Mouse (Mus musculus): ENCODE results near the gene 1700102P08Rik.
A peak's percentile ranks its signal among the peaks of the same experiment; 100 is the strongest.

1700102P08Rik gene

GRCm38 (mm10) chr9:108392676-108393075, at the start of gene 1700102P08Rik:
Gene 1700102P08Rik, plus strand, starts transcription at chr9:108392805.
- DNase-seq, result peak; percentile 80 to 85

- no peak for DNase-seq
Observed at GRCm38 (mm10) chr9:108343331-108343730, 49.3 kb upstream of the 1700102P08Rik start.

GRCm38 (mm10) chr9:108343835-108344234, 48.8 kb upstream of the 1700102P08Rik start:
- DNase-seq, result no peak

GRCm38 (mm10) chr9:108344471-108344870, 48.1 kb upstream of the 1700102P08Rik start:
- no peak for DNase-seq

GRCm38 (mm10) chr9:108347024-108347423, 45.6 kb upstream of the 1700102P08Rik start:
- DNase-seq, result no peak

DNA sequence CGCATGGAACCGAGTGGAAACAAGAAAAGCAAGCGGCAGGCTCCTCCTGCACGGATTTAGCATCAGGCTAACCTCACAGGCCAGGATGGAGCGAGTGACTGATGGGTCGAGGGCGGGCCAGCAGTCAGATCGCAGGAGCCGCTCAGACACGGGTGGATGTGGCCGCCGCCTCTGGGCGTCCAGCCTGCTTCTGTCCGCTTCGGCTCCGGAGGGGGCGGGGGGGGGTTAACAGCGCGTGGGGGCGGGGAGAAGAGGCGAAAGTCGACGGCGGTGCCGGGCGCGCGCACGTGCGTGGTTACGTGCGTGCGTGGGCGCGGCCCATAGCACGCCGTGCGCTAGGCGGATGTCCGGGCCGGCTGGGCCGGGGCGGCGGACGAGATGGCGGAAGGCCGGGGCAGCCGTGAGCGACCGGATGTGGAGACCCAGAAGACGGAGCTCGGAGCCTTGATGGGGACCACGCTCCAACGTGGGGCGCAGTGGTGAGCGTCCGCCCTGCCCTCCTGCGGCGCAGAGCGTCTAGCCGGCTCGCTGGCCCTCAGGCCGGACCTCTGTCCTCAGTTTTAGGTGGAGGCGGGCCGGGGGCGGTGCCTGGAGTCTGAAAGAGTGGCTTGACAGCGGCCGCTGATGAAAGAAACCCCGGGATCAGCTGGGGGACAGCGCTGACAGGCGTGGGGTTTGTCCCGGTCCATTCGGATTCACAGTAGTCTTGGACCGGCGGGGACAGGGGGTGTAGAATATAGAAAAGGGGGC, 44.9 kb upstream of the 1700102P08Rik start, which contains the start of gene Usp4:
Usp4 (plus strand) TSS at position 314 of the 750 bp plus-strand sequence.
- peak; percentile 84 to 87 for DNase-seq

- DNase-seq, result no peak
Observed at GRCm38 (mm10) chr9:108348290-108348680, 44.3 kb upstream of the 1700102P08Rik start.

GRCm38 (mm10) chr9:108349727-108350126, 42.9 kb upstream of the 1700102P08Rik start:
- no peak for DNase-seq

GRCm38 (mm10) chr9:108378234-108378633, 14.4 kb upstream of the 1700102P08Rik start:
- DNase-seq, result no peak

- DNase-seq, result no peak
Observed at GRCm38 (mm10) chr9:108378736-108379135, 13.9 kb upstream of the 1700102P08Rik start.

DNA sequence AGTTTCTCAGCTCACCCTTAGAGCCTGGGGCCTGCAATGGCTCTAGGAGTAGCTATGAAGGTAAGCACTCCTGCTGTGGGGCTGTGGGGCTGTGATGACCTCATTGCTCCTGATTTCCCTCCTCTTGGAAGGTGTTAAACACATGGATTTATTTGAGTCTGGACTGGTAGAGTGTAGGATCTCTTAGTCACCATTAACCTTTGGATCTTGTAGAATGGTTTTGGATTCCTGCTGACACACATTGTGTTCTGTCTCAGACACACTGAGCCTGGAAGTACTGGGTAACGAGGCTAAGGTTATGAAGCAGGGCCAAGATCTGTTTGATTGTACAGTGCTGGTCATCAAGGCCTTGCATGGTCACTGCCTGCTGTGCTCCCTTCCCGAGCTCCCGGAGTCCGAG, 13.3 kb upstream of the 1700102P08Rik start:
- no peak for DNase-seq

GRCm38 (mm10) chr9:108381382-108381781, 11.2 kb upstream of the 1700102P08Rik start:
- DNase-seq, result no peak

GRCm38 (mm10) chr9:108385006-108385405, 7.6 kb upstream of the 1700102P08Rik start:
- DNase-seq, result peak; percentile 65 to 69

DNA sequence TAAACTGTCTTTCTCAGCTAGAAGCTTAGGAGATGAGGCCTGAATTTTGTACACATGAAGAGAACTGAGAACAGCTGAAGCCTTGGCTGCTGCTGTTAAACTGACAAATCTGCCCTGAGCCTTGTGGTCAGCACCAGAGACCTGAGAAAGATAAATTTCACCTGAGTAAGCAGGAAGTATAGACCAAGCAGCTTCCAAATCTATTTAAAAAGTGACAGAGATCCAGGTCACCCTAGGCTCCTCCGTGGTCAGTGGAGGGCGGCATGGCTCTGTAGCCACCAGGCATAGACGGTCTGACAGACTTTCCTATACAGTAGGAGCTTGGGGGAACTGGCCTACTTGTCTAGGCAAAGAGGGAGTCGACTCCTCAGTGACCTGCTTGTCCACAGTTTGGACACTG, 5.8 kb upstream of the 1700102P08Rik start:
- no peak for DNase-seq

- peak; percentile 25 to 29 for DNase-seq
Observed at GRCm38 (mm10) chr9:108388601-108389000, 4.0 kb upstream of the 1700102P08Rik start.

DNA sequence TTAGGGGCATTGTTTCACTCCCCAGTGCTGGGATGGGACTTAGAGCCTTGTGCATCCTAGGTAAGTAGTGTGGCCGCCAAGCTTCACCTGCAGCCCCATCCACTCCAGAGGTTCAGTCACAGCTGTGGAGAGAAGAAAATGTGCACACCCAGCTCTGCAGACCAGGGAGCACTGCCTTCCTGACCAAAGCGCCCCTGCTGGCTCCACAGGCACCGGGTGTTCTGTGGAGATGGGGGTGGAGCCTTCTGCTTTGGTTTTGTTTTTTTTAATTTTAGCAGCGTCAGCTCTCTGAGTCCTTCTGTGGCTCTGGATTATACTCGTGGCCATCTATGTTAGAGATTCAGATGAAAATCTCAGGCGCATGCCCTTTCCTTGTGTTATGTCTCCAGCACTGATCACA, 3.4 kb upstream of the 1700102P08Rik start:
- peak; percentile 36 to 64 for DNase-seq

GRCm38 (mm10) chr9:108394191-108394590, 1.6 kb downstream of the 1700102P08Rik start:
- peak; percentile 57 to 59 for DNase-seq

DNA sequence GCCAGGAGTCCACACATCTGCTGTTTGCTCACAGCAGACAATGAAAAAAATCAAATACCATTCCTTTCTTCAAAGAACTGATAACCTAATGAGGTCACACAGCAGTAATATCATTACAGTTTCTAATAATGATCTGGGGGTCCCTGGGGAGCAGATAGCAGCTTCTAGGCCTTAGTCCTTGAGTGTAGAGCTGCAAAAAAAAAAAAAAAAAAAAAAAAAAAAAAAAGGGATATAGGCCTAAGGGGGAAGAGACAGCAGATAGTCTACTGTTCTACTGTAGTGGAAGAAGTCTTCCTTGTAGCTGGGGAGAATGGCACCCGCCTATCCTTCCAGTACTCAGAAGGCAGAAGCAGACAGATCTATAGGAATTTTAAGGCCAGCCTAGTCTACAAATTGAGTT, 2.8 kb downstream of the 1700102P08Rik start:
- no peak for DNase-seq

GRCm38 (mm10) chr9:108398324-108398723, 5.7 kb downstream of the 1700102P08Rik start:
- no peak for DNase-seq

GRCm38 (mm10) chr9:108401186-108401960, 8.8 kb downstream of the 1700102P08Rik start:
- peak; percentile 65 to 79 for DNase-seq

- no peak for DNase-seq
Observed at GRCm38 (mm10) chr9:108403081-108403480, 10.5 kb downstream of the 1700102P08Rik start.

- no peak for DNase-seq
Observed at GRCm38 (mm10) chr9:108404451-108404850, 11.8 kb downstream of the 1700102P08Rik start.

- no peak for DNase-seq
Observed at GRCm38 (mm10) chr9:108409535-108409934, 16.9 kb downstream of the 1700102P08Rik start.

DNA sequence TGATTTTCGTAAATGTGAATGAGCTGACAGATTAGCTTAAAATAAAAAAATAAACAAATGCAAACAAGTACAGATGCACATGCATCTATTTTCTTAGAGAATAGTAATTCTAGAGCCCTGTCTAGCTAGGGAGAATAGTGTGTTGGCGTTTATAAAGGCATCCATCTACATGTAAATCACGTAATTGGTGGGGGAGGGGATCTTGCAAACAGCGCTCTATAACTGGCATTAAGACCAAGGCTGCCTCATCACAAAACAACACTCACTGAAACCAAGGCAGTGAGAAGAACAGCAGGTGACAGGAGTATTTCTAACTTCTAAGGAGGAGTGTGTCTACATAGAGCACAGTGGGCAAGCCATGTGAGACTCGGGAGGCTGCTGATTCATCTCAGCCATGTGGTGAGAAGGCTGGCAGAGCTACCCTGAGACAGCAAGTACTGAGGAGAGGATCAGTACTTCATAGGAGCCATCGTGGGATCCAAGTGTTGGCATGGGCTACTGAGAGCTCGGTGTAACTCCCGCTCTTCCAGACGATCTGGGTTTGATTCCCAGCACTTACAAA, 18.9 kb downstream of the 1700102P08Rik start:
- no peak for DNase-seq
